Comparison of ENCODE assay signal across 14 mouse cellular contexts in the genomic region with DNA sequence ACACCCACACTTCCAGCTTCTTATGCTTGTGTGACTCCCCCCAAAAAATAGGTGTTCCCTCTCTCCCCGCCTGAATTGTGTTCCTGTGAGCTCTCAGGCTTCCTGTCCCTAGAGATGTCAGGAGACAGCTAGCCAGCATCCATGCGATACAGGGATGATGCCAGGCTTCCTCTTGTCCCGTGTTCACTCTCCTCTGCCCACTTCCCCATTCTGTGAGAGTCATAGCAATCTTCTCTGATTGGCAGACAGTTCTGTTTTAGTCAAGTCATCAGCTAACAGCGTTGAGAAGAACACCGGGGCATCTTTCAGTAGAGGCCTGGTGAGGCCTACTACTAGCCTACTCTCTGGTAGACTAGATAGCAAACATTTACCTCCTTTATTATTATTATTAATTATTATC.
"Had no signal": no experiment of that assay in that cellular context is flagged by ENCODE, and none has a peak within 500 bp of the region (broad histone marks: within the 10 kb centered on the region; RNA-seq: fewer than 3 reads in every experiment).

No protein-coding gene starts in this region.

- H3K4me2 ChIP-seq: liver, embryonic 11.5 days; liver, embryonic 15.5 days; midbrain, embryonic 13.5 days; neural tube, embryonic 13.5 days had no signal

- H3K9ac ChIP-seq: liver, embryonic 15.5 days; midbrain, embryonic 13.5 days; neural tube, embryonic 13.5 days had no signal

- H3K27me3 ChIP-seq: liver, embryonic 15.5 days; midbrain, embryonic 13.5 days; neural tube, embryonic 13.5 days had no signal

- H3K9me3 ChIP-seq: limb, embryonic 10.5 days; liver, embryonic 15.5 days; midbrain, embryonic 13.5 days; neural tube, embryonic 13.5 days had no signal

- H3K36me3 ChIP-seq: limb, embryonic 10.5 days; liver, embryonic 15.5 days had no signal

- ATAC-seq: lung, postnatal 0 days; midbrain, embryonic 13.5 days had no signal

- DNase-seq: kidney, adult 9 months; kidney, postnatal 4 days; lung, adult 2 months; lung, postnatal 36 days; right cerebral cortex, postnatal 14 days; thymus, postnatal 36 days had no signal

- H3K4me3 ChIP-seq: layer of hippocampus, adult 2 months; limb, embryonic 10.5 days; liver, embryonic 15.5 days; midbrain, embryonic 13.5 days; neural tube, embryonic 13.5 days had no signal

- H3K27ac ChIP-seq: kidney, postnatal 0 days; layer of hippocampus, adult 2 months; limb, embryonic 10.5 days; liver, embryonic 15.5 days; midbrain, embryonic 13.5 days; neural tube, embryonic 13.5 days had no signal
